Mouse (Mus musculus): ENCODE data around the gene Rdh8.

The Rdh8 gene

DNA sequence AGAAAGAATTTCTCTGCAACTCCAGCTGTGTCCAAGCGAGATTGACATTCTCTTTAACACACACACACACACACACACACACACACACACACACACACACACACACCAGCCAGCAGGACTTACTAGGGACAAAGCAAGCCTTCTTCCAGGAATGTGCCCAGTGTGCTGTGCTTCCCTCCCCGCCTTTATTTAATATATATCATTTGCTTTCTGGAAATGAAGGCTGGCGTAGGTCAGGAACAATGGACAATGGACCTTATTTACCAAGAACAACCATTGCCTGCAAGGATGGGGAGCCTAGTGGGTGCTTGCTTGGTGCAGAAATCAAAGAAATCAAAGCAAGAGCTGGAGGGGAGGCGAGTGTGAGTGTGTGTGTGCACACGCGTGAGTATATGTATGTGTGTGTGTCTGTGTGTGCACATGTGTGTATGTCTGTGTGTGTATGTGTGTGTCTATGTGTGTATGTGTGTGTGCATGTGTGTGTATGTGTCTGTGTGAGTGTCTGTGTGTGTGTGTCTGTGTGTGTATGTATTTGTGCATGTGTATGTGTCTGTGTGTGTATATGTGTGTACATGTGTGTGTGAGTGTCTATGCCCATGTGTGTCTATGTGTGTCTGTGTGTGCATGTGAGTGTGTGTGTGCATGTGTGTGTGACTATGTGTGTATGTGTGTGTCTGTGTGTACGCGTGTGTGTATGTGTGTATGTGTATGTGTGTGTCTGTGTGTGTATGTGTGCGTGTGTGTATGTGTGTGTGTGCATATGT, 19.1 kb downstream of the Rdh8 start:
- DNase-seq (ENCODE audit: low spot score) = no peak

DNA sequence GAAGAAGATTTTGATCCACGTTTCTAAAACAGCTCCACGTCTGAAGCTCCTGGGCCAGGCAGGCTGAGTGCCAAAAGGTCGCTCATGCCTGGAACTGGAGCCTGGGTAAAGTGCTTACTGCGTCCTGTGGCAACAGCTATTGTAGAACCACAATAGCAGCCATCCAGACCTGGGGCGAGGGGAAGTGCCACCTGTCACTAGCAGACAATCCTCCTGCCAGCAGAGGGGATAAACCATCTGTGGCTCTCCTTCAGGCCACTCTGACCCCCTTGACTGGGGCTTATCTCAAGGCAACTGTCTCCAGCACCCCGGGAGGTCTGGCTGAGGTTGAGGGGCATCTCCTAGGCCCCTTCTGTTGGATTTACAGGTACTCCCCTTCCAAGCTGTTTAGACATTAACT, 20.6 kb downstream of the Rdh8 start:
- no peak for DNase-seq (ENCODE audit: low spot score)

DNA sequence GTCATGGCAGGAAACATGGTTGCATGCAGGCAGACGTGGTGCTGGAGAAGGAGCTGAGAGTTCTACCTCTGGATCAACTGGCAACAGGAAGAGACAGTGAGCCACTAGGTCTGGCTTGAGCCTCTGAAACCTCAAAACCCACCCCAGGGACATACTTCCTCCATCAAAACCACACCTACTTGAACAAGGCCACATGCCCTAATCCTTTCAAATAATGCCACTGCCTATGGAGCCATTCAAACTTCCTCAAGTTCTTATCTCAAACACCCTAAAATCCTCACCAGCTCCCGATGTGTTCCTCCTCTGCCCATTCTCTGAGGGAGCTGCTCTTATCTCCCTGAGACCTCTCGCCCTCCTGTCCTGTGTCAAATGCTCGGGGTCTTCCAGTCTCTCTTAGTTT, 23.9 kb downstream of the Rdh8 start:
- DNase-seq (ENCODE audit: low spot score) = no peak

DNA sequence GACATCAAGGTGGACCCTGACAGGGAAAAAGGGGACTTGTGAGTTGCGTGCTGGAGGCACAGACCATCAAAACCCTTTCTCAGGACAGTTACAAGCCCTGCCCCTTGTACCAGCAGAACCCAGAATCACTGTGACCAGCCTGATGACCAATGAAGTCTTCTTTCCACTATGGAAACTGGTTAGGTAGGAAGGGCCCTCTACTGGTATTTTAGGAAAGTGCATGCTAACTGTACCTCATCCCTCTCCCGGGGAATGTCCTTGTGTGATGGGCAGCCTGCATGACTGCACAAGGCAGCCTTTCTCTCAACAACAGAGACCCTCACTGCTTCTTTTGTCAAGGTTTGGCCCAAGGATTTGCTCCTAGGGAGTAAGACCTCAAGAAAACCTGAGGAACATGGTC, 24.4 kb downstream of the Rdh8 start:
- no peak for DNase-seq (ENCODE audit: low spot score)

DNA sequence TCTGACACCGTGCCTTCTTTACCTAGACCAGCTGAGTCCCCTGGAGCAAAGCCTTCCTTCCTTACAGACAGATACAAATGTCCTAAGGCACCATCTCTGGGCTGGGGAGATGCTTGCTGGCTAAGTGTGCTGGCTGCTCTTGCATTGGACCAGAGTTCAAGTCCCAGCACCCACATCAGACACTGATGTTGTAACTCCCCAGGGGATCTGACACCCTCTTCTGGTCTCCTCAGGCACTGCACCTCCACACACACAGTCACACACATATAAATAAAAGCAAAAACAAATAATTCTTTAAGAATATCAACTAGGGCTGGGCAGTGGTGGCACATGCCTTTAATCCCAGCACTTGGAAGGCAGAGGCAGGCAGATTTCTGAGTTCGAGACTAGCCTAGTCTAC, 31.9 kb downstream of the Rdh8 start:
- DNase-seq (ENCODE audit: low spot score) = no peak

DNA sequence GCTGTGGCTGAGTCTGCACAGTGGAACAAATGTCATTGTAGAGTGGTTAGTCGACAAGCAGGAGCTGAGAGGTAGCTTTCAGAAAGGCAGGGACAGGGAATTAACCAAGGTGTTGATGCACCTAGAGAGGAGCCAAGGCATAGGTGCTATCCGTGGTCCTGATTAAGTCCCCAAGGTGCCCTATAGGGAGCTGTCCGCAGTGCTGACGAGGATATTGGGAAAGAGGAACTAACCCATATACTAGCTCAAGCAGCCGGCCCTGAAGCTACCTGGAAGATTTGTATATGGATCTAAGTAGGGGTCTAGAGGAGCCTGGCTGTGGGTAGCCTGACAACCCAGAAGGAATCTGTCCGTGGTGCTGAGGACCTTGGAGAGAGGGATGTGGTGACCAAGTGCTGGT, 38.8 kb downstream of the Rdh8 start:
- no peak for DNase-seq (ENCODE audit: low spot score)

DNA sequence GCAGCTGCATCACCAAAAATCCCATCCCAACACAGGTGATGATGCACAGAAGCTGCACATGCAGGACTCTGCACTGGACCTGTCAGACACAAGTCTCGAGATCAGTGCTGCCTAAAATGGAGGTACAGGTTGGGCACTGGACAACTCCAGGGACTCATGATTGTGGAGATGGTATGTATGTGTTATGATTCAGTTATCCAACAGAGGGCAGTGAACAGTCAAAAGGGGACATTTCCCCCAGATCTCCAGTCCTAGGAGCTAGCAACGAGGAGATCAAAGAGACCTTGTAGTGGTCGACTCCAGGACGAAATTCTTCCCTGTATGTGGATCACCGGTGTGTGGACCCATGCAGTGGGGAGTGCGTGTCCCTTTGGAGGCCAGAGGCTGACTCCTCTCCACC, 41.6 kb downstream of the Rdh8 start:
- DNase-seq (ENCODE audit: low spot score) = no peak

DNA sequence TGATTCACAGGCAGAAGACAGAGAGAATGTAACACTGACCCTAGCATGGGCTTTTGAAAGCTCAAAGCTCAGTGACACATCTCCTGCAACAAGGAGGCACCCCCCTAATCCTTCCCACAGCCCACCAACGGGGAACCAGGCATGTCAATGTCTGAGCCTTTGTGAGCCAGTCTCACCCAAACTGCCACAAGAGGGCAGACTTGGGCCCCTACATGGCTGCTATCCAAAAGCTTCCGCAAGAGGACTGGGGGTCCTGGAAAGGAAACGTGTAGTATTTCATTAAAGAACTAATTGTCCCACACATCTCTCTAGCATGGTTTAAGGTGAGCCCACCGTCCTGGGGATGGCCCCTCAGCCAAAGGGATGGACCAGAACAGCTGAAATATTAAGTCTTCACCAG, 43.5 kb downstream of the Rdh8 start:
- DNase-seq (ENCODE audit: low spot score) = no peak

DNA sequence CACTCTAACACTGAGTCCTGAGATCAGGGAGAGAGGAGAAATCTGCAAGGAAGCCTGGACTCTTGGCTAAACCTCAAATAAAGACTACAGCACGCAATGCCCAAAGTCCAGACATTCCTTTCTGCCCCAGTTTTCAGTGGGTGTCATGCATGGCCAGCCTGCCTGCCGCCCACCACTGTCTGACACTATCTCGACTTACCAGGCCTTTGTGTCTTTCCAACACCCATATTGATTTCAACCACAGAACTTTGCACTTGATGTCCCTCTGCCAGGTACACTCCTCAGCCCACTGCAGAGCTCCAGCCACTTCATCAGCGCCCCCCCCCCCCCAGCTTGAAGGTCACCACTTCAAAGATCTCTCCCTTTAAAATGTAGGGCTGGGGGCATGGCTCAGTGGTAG, 43.9 kb downstream of the Rdh8 start:
- DNase-seq (ENCODE audit: low spot score) = no peak

DNA sequence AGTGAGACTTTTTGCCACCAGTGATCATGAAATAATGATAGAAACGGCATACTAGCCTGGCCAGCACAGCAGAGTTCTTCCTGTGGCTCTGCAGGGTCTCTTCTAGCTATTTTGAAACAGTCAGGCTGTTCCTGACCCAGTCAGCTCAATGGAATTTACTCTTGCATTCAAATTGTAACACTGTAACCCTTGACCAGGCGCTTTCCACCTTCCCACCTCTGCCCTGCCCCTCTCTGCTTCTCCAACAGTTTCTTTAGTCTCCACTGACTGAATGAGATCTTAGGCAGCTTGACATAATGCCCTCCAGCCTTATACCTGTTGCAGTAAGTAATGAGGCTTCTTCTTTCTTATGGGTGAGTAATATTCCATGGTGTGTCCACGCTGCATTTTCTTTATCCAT, 48.6 kb downstream of the Rdh8 start:
- DNase-seq (ENCODE audit: low spot score) = no peak

DNA sequence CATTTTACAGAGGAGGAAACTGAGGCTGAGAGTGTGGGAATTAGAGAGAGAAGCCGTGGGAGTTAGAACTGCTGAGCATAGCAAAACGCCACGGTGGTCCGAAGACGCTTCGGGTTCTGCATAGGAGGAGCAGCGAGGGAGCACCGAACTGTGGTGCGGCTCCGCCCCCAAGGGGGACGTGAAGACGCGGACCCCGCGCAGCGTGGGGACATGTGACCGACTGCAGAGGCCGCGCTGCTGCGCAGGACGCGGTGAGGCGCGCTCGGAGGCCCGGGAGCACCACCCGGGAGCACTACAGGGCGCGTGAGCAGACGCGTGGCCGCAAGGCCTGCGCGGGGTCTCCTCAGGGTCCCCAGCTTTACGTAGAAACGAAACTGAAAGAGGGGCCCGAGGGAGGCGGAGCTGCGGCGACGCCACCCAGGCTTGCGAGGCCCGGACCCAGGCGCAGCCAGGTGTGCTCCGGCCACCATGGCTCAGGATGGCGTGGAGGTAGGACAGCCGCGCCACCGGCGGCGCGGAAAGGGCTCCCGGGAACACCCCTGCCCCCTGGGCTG, 50.2 kb downstream of the Rdh8 start, which contains the start of gene A230050P20Rik:
A230050P20Rik (plus strand) TSS at position 195 of the 554 bp plus-strand sequence.
- no peak for DNase-seq (ENCODE audit: low spot score)

DNA sequence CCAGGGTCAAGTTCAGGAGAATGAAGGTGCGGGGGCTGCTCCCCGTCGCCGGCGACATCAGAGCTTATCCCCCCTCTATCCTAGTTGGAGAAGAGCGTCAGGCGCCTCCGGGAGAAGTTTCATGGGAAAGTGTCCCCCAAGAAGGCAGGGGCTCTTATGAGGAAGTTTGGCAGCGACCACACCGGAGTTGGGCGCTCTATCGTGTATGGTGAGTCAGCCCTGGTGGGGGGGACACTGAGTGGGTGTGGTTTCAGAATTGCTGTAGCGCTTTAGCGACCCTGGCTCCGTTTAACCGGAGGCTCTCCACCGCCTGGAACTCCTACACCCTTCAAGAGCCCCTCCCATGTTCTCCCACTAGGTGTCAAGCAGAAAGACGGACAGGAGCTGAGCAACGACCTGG, 50.9 kb downstream of the Rdh8 start:
- no peak for DNase-seq (ENCODE audit: low spot score)

DNA sequence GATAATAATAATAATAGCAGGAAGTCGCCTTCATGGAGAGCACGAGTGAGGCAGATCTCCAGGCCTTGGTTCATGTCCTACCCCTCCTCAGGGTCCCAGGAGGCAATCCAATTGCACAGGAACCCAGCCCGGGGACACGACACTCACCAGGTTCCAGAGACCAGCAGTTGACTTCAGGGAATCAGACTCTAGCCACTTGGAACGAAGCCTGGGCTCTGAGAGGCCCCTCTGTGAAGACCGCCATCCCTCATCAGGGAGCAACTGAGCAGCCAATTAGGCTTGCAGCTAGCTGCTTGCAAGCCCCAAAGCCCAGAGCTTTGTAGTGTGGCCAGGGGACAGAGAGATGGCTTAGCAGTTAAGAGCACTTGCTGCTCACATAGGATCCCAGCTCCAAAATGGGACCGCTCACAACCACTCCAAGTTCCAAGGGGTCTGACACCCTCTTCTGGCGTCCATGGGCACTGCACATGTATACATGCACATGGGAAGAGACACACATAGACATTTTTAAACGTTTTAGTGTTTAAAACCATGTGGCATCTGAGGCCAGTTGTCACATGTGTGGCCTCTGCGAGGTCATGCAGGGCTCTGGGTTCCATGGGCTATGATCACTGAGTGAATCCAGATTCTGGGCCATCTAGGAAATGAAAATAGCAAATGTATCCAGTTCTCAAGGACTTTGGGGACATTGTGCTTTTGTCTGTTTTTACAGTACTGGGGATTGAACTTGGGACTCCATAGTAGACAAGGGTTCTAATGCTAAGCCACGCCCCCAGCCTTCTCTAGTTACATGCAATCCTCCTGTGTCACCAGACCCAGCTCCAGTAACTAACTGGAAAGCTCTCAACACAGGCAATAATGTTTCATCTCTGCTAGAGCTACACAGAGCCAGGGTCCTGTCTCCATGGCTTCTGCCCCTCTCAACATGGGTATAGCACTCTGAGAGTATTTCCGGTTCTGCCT, 52.2 kb downstream of the Rdh8 start:
- no peak for DNase-seq (ENCODE audit: low spot score)

DNA sequence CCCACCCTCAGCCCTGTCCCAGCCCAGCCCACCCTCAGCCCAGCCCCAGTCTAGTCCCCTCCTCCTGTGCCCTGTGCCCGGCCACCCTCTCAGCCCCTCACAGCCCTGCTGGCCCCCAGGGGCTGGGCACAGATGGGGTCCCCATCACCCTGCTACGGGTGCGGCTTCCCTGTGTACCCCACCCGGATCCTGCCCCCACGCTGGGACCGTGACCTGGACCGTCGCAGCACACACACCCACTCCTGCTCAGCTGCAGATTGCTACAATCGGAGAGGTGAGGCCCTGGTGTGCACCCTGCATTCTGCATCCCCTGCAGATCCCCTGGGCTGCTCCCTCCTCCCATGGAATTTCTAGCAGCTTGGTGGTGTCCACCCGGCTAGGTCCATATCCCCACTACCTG, 54.7 kb downstream of the Rdh8 start:
- no peak for DNase-seq (ENCODE audit: low spot score)

DNA sequence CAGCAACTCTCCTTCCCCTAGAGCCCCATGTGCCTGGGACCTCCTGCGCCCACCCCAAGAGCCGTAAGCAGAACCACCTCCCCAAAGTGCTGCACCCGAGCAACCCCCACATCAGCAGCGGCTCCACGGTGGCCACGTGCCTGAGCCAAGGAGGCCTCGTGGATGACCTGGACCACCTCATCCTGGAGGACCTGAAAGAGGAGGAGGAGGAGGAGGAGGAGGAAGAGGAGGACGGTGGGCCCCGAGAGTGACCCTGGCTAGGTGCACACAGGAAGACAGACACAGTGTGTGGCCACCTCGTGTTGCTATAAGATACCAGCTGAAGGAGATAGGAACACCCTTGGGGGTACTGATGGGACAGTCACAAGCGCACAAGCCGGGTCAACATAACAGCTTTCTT, 55.2 kb downstream of the Rdh8 start:
- DNase-seq (ENCODE audit: low spot score) = no peak

DNA sequence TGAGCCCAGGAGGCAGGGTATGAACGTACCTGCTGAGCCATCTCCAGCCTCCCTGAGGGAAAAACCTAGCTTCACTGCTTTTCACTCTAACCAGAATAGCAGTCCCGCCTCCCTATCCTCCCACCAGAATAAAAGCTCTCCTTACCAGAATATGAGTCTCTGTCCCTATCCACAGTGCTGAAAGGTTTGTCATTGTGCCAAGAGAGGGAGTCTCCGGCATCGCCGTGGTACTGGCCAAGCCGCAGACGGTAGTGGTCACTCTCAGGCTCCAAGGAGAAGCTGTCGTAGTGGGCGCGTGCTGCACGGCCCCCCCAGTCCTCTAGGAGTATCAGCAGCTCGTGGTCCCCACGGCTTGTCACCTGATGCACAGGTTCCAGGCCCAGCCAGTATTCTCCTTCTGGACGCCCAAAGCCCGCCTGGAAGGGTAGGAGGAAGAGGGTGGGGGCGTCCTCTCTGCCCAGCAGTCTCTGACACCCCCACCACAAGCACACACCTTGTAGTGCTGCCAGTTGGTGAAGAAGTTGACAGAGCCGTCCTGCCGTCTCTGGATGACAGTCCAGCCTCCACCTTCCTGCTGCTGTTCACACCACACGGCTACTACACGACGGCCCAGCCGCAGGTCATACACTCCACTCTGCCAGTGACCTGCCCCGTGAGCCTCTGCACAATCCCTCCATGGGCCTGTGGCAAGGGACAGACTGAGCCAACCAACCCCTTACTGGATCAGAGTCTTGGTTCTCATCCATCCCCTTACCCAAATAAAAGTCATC, 56.9 kb downstream of the Rdh8 start:
- no peak for DNase-seq (ENCODE audit: low spot score)

Measured in layer of hippocampus, adult 9-10 months (tissue).